Mouse (Mus musculus): ENCODE measurements around the gene Cyb561d2. TPM values are rescaled to one million over a fixed set of nuclear protein-coding genes. Genes with fewer than 3 reads are reported as not detected.

Cyb561d2 gene
- polyA plus RNA-seq, 1 experiment from 2014 or later = 28.7 TPM

DNA sequence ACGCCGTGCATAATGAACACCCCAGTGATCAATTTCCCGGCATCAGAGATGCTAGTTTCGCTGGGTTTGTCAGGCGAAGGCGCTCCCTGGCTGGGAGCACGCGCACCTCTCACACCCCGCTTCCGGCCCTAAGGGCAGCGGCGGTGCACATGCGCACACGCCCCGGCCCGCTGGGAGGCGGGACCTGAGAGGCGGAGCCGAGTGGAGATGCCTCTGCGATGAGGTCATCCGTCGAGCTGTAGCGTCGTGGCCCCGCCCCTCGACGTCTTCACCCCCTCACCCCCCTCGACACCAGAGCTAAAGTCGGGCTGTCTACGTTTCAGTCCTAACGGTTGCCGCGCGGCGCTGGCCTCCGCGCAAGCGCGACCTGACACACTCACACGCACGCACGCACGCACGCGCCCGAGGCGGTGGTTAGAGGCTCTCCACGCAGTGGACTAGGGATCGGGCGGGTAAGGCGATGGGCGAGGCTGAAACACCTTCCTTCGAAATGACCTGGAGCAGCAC lies 12.4 kb upstream of the Cyb561d2 start:
- ATAC-seq (ENCODE audit: low FRiP score, low TSS enrichment) = peak; percentile 88
- Histone ChIP-seq H3K27ac (ENCODE audit: low read depth, low read length) (peak overlapping the region; percentile 97), H3K9ac (ENCODE audit: low read depth, low read length) (peak overlapping the region; percentile 86), H3K36me3 (ENCODE audit: control insufficient read depth, insufficient read depth, low read length) (peaks cover 30% of the 10 kb centered on the region), H3K4me2 (replicated peaks; ENCODE audit: low read depth, low read length) (peak overlapping the region; percentile 87), H3K4me3 (ENCODE audit: low read length) (peak overlapping the region; percentile 63), H3K27me3 (ENCODE audit: control insufficient read depth, insufficient read depth, low read length) (no peaks in the 10 kb centered on the region), H3K4me1 (ENCODE audit: control insufficient read depth, insufficient read depth, low read length) (peaks cover 49% of the 10 kb centered on the region), H3K9me3 (ENCODE audit: control insufficient read depth, low read length) (no peaks in the 10 kb centered on the region)
- under 1% methylated on average over 48 of the region's 53 CpGs for WGBS

DNA sequence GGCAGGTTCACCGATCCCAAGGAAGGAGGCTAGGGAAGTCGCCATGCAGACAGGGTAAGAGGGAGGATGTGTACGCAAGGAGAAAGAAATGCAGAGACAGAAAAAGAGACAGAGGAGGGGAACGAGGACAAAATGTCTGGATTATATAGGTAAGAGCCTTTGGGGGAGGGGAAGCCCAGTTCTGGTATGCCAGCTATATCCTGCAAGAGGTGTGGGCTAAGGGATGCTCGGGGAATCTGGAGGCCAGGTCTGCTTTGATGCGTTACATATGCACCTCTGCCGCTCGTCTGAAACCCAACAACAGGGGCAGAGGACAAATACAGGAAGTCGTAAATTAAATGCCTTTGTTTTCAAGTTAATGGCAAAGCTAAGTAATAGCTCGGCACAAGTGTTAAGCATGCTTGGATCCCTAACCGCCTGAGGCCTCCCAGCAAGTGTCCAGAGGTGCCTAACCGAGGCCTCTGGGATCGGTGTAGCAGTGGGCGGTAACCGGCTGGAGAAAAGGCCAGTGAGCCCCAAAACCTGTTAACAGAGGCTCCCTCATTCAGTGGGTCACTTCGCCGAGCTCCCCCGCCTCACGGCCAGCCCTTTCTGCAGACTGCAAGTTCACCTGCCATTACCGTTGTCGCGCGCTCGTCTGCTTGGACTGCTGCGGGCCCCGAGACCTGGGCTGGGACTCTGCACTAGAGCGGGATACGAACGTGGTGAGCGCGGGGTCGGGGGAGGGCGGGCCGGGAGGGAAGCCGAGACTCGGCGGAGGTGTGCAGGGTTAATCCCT lies 11.7 kb upstream of the Cyb561d2 start:
- H3K27ac ChIP-seq (ENCODE audit: low read depth, low read length) = peak overlapping the region; percentile 96
- H3K27me3 ChIP-seq (ENCODE audit: control insufficient read depth, insufficient read depth, low read length) = no peaks in the 10 kb centered on the region
- ATAC-seq (ENCODE audit: low FRiP score, low TSS enrichment) = peak; percentile 10; the same call in 1 of the 2 replicates
- peak overlapping the region; percentile 63 for H3K4me3 ChIP-seq (ENCODE audit: low read length)
- peak overlapping the region; percentile 87 for H3K4me2 ChIP-seq (replicated peaks; ENCODE audit: low read depth, low read length)
- H3K36me3 ChIP-seq (ENCODE audit: control insufficient read depth, insufficient read depth, low read length) = peaks cover 24% of the 10 kb centered on the region
- peaks cover 49% of the 10 kb centered on the region for H3K4me1 ChIP-seq (ENCODE audit: control insufficient read depth, insufficient read depth, low read length)
- WGBS = 2% methylated on average over 37 of the region's 37 CpGs
- peak overlapping the region; percentile 67 for H3K9ac ChIP-seq (ENCODE audit: low read depth, low read length)
- H3K9me3 ChIP-seq (ENCODE audit: control insufficient read depth, low read length) = no peaks in the 10 kb centered on the region

- Histone ChIP-seq H3K4me2 (replicated peaks; ENCODE audit: low read depth, low read length) (peak overlapping the region; percentile 87), H3K9ac (ENCODE audit: low read depth, low read length) (peak overlapping the region; percentile 67; the same call in 1 of the 2 replicates), H3K4me1 (ENCODE audit: control insufficient read depth, insufficient read depth, low read length) (peaks cover 49% of the 10 kb centered on the region), H3K36me3 (ENCODE audit: control insufficient read depth, insufficient read depth, low read length) (peaks cover 15% of the 10 kb centered on the region), H3K27ac (ENCODE audit: low read depth, low read length) (peak overlapping the region; percentile 69), H3K4me3 (ENCODE audit: low read length) (peak overlapping the region; percentile 63), H3K27me3 (ENCODE audit: control insufficient read depth, insufficient read depth, low read length) (no peaks in the 10 kb centered on the region), H3K9me3 (ENCODE audit: control insufficient read depth, low read length) (no peaks in the 10 kb centered on the region)
- no peak for ATAC-seq (ENCODE audit: low FRiP score, low TSS enrichment)
- 74% methylated on average over 5 of the region's 5 CpGs for WGBS
These were observed 10.8 kb upstream of the Cyb561d2 start for GRCm38 (mm10) chr9:107552690-107553393.

GRCm38 (mm10) chr9:107551890-107552355 lies 9.9 kb upstream of the Cyb561d2 start:
- no peaks in the 10 kb centered on the region for H3K9me3 ChIP-seq (ENCODE audit: control insufficient read depth, low read length)
- no peak for ATAC-seq (ENCODE audit: low FRiP score, low TSS enrichment)
- WGBS = 6% methylated on average over 8 of the region's 8 CpGs
- peak overlapping the region; percentile 87 for H3K4me2 ChIP-seq (replicated peaks; ENCODE audit: low read depth, low read length)
- peak overlapping the region; percentile 63 for H3K4me3 ChIP-seq (ENCODE audit: low read length)
- H3K9ac ChIP-seq (ENCODE audit: low read depth, low read length) = peak overlapping the region; percentile 67
- H3K27ac ChIP-seq (ENCODE audit: low read depth, low read length) = peak overlapping the region; percentile 69
- peaks cover 53% of the 10 kb centered on the region for H3K4me1 ChIP-seq (ENCODE audit: control insufficient read depth, insufficient read depth, low read length)
- H3K27me3 ChIP-seq (ENCODE audit: control insufficient read depth, insufficient read depth, low read length) = no peaks in the 10 kb centered on the region
- H3K36me3 ChIP-seq (ENCODE audit: control insufficient read depth, insufficient read depth, low read length) = peaks cover 6% of the 10 kb centered on the region

- H3K4me1 ChIP-seq (ENCODE audit: control insufficient read depth, insufficient read depth, low read length) = peaks cover 51% of the 10 kb centered on the region
- no peaks in the 10 kb centered on the region for H3K27me3 ChIP-seq (ENCODE audit: control insufficient read depth, insufficient read depth, low read length)
- peak; percentile 44 for ATAC-seq (ENCODE audit: low FRiP score, low TSS enrichment)
- no peaks in the 10 kb centered on the region; the same call in 1 of the 2 replicates for H3K36me3 ChIP-seq (ENCODE audit: control insufficient read depth, insufficient read depth, low read length)
- no peaks in the 10 kb centered on the region for H3K9me3 ChIP-seq (ENCODE audit: control insufficient read depth, low read length)
- peak within 1 kb of the TSS; percentile 67 for H3K9ac ChIP-seq (ENCODE audit: low read depth, low read length)
- peak within 1 kb of the TSS; percentile 69 for H3K27ac ChIP-seq (ENCODE audit: low read depth, low read length)
- H3K4me3 ChIP-seq (ENCODE audit: low read length) = peak within 1 kb of the TSS; percentile 63
- WGBS = under 1% methylated on average over 63 of the region's 63 CpGs
- H3K4me2 ChIP-seq (replicated peaks; ENCODE audit: low read depth, low read length) = peak within 1 kb of the TSS; percentile 87
These were observed 9.3 kb upstream of the Cyb561d2 start, which contains the start of gene Rassf1 for GRCm38 (mm10) chr9:107551117-107551889. Rassf1 (plus strand) TSS chr9:107551555.

- peak overlapping the region; percentile 67; the same call in 1 of the 2 replicates for H3K9ac ChIP-seq (ENCODE audit: low read depth, low read length)
- H3K36me3 ChIP-seq (ENCODE audit: control insufficient read depth, insufficient read depth, low read length) = no peaks in the 10 kb centered on the region
- H3K4me1 ChIP-seq (ENCODE audit: control insufficient read depth, insufficient read depth, low read length) = peaks cover 44% of the 10 kb centered on the region
- no peaks in the 10 kb centered on the region for H3K9me3 ChIP-seq (ENCODE audit: control insufficient read depth, low read length)
- ATAC-seq (ENCODE audit: low FRiP score, low TSS enrichment) = no peak
- peak overlapping the region; percentile 69; the same call in 1 of the 2 replicates for H3K27ac ChIP-seq (ENCODE audit: low read depth, low read length)
- H3K4me2 ChIP-seq (replicated peaks; ENCODE audit: low read depth, low read length) = peak overlapping the region; percentile 87
- peak overlapping the region; percentile 63 for H3K4me3 ChIP-seq (ENCODE audit: low read length)
- WGBS = 26% methylated on average over 23 of the region's 23 CpGs
- no peaks in the 10 kb centered on the region for H3K27me3 ChIP-seq (ENCODE audit: control insufficient read depth, insufficient read depth, low read length)
These were observed 8.6 kb upstream of the Cyb561d2 start for GRCm38 (mm10) chr9:107550491-107551116.

- no peaks in the 10 kb centered on the region for H3K9me3 ChIP-seq (ENCODE audit: control insufficient read depth, low read length)
- H3K36me3 ChIP-seq (ENCODE audit: control insufficient read depth, insufficient read depth, low read length) = peaks cover 9% of the 10 kb centered on the region; the same call in 1 of the 2 replicates
- no peak overlapping the region for H3K4me2 ChIP-seq (replicated peaks; ENCODE audit: low read depth, low read length)
- ATAC-seq (ENCODE audit: low FRiP score, low TSS enrichment) = no peak
- WGBS = 77% methylated on average over 20 of the region's 20 CpGs
- no peak overlapping the region; the same call in 1 of the 2 replicates for H3K9ac ChIP-seq (ENCODE audit: low read depth, low read length)
- peaks cover 43% of the 10 kb centered on the region for H3K4me1 ChIP-seq (ENCODE audit: control insufficient read depth, insufficient read depth, low read length)
- no peaks in the 10 kb centered on the region for H3K27me3 ChIP-seq (ENCODE audit: control insufficient read depth, insufficient read depth, low read length)
- no peak overlapping the region for H3K27ac ChIP-seq (ENCODE audit: low read depth, low read length)
- no peak overlapping the region for H3K4me3 ChIP-seq (ENCODE audit: low read length)
These were observed 7.5 kb upstream of the Cyb561d2 start for GRCm38 (mm10) chr9:107549297-107550074.
